Mouse (Mus musculus): ENCODE data around the gene Azi2. TPM values are rescaled to one million over a fixed set of nuclear protein-coding genes. Genes with fewer than 3 reads are reported as not detected.

Gene Azi2
- polyA plus RNA-seq (2015; fragmentation: Nextera tagmentation; extraction: Ambion mirVana), result 73.1 and 76.5 TPM in 2 replicates

GRCm38 (mm10) chr9:118040218-118041021 is at the start of gene Azi2:
Gene Azi2 (plus strand): TSS chr9:118040499.
- WGBS, result under 1% methylated on average over 86 of the region's 87 CpGs
- Histone ChIP-seq H3K9ac (peak within 1 kb of the TSS; percentile 84), H3K36me3 (no peaks in the 10 kb centered on the region), H3K4me2 (replicated peaks) (peak within 1 kb of the TSS; percentile 72), H3K9me3 (replicated peaks) (no peaks in the 10 kb centered on the region), H3K4me3 (replicated peaks) (peak within 1 kb of the TSS; percentile 90), H3K27ac (replicated peaks) (peak within 1 kb of the TSS; percentile 94), H3K27me3 (no peaks in the 10 kb centered on the region), H3K4me1 (peaks cover 19% of the 10 kb centered on the region; the same call in 1 of the 2 replicates)
- peak; percentile 99 for ATAC-seq (ENCODE audit: insufficient number of reproducible peaks, low FRiP score, low TSS enrichment, low read depth)

DNA sequence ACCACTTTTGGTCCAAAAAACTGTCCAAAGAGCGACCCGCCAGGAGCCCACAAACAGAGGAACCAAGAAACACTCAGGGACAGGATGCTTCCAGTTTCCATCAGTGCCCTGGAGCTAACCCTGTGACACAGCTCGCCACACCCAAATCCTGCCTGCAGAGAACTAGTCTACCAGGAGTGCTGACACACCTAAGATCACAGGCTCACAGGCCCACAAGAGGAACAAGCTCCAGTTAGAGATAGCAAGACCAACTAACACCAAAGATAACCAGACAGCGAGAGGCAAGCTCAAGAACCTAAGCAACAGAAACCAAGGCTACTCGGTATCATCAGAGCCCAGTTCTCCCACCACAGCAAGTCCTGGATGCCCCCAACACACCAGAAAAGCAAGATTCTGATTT is 43.7 kb upstream of the Azi2 start:
- Histone ChIP-seq H3K27ac (replicated peaks) (no peak overlapping the region), H3K4me2 (replicated peaks) (no peak overlapping the region), H3K9ac (no peak overlapping the region), H3K9me3 (replicated peaks) (no peaks in the 10 kb centered on the region), H3K4me1 (no peaks in the 10 kb centered on the region), H3K4me3 (replicated peaks) (no peak overlapping the region), H3K27me3 (no peaks in the 10 kb centered on the region), H3K36me3 (no peaks in the 10 kb centered on the region)
- no peak for ATAC-seq (ENCODE audit: insufficient number of reproducible peaks, low FRiP score, low TSS enrichment, low read depth)
- 89% methylated on average over 5 of the region's 5 CpGs for WGBS

DNA sequence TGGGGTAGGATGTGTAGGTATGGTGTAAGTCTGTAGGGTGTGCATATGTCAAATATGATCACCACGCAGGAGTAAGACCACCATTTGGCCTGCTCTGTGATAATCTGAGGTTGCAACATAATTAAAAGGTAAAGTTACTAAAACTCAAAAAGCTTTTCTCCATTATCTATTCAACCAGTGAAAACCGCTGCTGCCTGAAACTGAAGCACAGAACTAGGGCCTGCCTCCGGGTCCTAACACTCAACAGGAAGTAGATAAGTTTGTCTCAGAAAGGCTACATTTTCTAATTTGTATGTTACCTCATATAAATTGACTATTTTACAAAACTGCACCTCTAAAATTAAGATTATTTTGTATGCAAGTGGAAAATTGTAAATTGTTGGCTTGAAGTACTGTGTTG is 38.8 kb upstream of the Azi2 start:
- Histone ChIP-seq H3K27me3 (no peaks in the 10 kb centered on the region), H3K9me3 (replicated peaks) (no peaks in the 10 kb centered on the region), H3K4me2 (replicated peaks) (no peak overlapping the region), H3K27ac (replicated peaks) (no peak overlapping the region), H3K4me3 (replicated peaks) (no peak overlapping the region), H3K9ac (no peak overlapping the region), H3K4me1 (no peaks in the 10 kb centered on the region), H3K36me3 (no peaks in the 10 kb centered on the region)
- WGBS, result 85% methylated on average over 3 of the region's 3 CpGs
- no peak for ATAC-seq (ENCODE audit: insufficient number of reproducible peaks, low FRiP score, low TSS enrichment, low read depth)

DNA sequence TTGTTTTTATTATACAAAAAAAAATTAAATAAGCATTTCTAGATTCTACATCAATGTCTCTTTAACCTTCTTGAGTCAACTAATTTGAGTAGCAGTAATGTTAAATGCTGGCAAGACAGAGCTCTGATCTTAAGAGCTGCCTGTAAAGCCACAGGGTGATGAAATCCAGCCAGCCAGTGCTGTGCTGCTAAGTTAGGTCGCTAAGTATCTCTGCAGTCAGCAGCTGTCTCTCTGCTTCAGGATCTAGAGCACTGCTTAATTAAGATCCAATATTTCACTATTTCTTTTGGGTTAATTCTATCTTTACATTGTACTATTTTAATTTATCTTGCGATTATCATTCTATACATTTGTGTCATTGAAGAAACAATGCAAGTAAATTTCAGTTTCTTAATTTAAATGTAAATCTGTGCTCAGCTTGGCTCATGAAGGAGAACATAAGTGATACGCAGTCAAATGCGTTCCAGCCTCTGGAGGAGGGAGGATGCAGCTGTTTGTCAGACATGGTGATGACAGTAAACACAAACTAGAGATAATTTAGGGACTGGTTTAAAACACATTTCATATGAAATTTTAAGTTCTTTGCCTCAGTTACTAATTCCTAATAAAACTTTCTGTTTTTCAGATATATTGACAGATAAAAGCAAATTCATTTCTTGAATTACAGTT is 36.9 kb upstream of the Azi2 start:
- Histone ChIP-seq H3K27ac (replicated peaks) (no peak overlapping the region), H3K4me1 (no peaks in the 10 kb centered on the region), H3K4me2 (replicated peaks) (no peak overlapping the region), H3K36me3 (no peaks in the 10 kb centered on the region), H3K9ac (no peak overlapping the region), H3K9me3 (replicated peaks) (no peaks in the 10 kb centered on the region), H3K4me3 (replicated peaks) (no peak overlapping the region), H3K27me3 (no peaks in the 10 kb centered on the region)
- ATAC-seq (ENCODE audit: insufficient number of reproducible peaks, low FRiP score, low TSS enrichment, low read depth), result no peak
- 65% methylated on average over 4 of the region's 4 CpGs for WGBS

DNA sequence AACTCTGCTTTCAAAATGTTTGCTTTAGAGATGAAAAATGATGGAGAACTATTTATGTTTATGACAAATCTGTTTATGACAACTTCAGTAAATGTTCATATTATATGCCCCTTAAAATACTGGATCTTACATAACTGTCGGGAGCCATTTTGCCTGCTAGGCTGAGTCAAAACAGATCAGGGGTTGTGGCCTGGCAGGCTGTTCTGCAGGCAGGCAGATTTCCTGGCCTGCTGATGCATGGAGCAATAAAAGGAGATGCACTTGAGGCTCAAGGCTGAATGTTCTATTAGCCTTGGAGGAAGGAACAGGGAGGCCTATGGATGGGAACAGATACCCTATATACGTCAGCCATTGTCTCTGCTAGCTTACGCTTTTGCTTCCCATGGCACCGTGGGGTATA is 36.4 kb upstream of the Azi2 start:
- Histone ChIP-seq H3K36me3 (no peaks in the 10 kb centered on the region), H3K9ac (no peak overlapping the region), H3K9me3 (replicated peaks) (no peaks in the 10 kb centered on the region), H3K27ac (replicated peaks) (no peak overlapping the region), H3K4me2 (replicated peaks) (no peak overlapping the region), H3K27me3 (no peaks in the 10 kb centered on the region), H3K4me1 (no peaks in the 10 kb centered on the region), H3K4me3 (replicated peaks) (no peak overlapping the region)
- no peak for ATAC-seq (ENCODE audit: insufficient number of reproducible peaks, low FRiP score, low TSS enrichment, low read depth)
- WGBS, result 80% methylated on average over 4 of the region's 4 CpGs

DNA sequence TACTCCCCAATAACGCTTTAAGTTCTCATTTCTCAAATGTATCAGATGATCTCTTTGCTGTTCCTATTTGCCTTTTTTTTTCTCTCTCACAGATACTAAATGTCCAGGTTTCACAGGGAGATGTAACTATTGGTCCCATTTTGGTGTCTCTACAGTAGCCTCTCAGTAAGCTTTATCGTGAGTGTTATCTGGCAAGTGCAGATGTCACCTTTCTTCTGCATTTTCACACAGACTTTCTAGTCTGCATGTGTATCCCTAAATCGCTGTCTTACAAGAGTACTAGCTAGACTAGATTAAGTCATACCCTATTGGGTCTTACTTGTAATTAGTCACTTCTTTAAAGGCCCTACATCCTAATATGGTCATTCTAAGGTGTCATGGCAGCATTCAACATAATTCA is 27.4 kb upstream of the Azi2 start:
- Histone ChIP-seq H3K9ac (no peak overlapping the region), H3K4me1 (no peaks in the 10 kb centered on the region), H3K9me3 (replicated peaks) (no peaks in the 10 kb centered on the region), H3K27ac (replicated peaks) (no peak overlapping the region), H3K27me3 (no peaks in the 10 kb centered on the region), H3K4me2 (replicated peaks) (no peak overlapping the region), H3K4me3 (replicated peaks) (no peak overlapping the region), H3K36me3 (no peaks in the 10 kb centered on the region)
- no peak for ATAC-seq (ENCODE audit: insufficient number of reproducible peaks, low FRiP score, low TSS enrichment, low read depth)
- WGBS, result 90% methylated on average over 3 of the region's 3 CpGs

GRCm38 (mm10) chr9:118024966-118025365 is 15.3 kb upstream of the Azi2 start:
- H3K36me3 ChIP-seq, result no peaks in the 10 kb centered on the region
- no peak overlapping the region for H3K9ac ChIP-seq
- H3K4me3 ChIP-seq (replicated peaks), result no peak overlapping the region
- H3K9me3 ChIP-seq (replicated peaks), result no peaks in the 10 kb centered on the region
- H3K27ac ChIP-seq (replicated peaks), result no peak overlapping the region
- no peaks in the 10 kb centered on the region for H3K27me3 ChIP-seq
- 71% methylated on average over 2 of the region's 2 CpGs for WGBS
- H3K4me2 ChIP-seq (replicated peaks), result no peak overlapping the region
- ATAC-seq (ENCODE audit: insufficient number of reproducible peaks, low FRiP score, low TSS enrichment, low read depth), result no peak
- H3K4me1 ChIP-seq, result no peaks in the 10 kb centered on the region

- WGBS, result 49% methylated on average over 4 of the region's 4 CpGs
Measured at GRCm38 (mm10) chr9:118029490-118029889, 10.8 kb upstream of the Azi2 start.

GRCm38 (mm10) chr9:118030252-118030651 is 10.0 kb upstream of the Azi2 start:
- WGBS, result 88% methylated on average over 1 of the region's 1 CpGs
- H3K9ac ChIP-seq, result no peak overlapping the region
- no peaks in the 10 kb centered on the region for H3K4me1 ChIP-seq
- no peaks in the 10 kb centered on the region for H3K27me3 ChIP-seq
- H3K4me2 ChIP-seq (replicated peaks), result no peak overlapping the region
- H3K4me3 ChIP-seq (replicated peaks), result no peak overlapping the region
- no peak for ATAC-seq (ENCODE audit: insufficient number of reproducible peaks, low FRiP score, low TSS enrichment, low read depth)
- H3K9me3 ChIP-seq (replicated peaks), result no peaks in the 10 kb centered on the region
- no peak overlapping the region for H3K27ac ChIP-seq (replicated peaks)
- H3K36me3 ChIP-seq, result no peaks in the 10 kb centered on the region

More at GRCm38 (mm10) chr9:118029490-118029889, 10.8 kb upstream of the Azi2 start:
- Histone ChIP-seq H3K27me3 (no peaks in the 10 kb centered on the region), H3K36me3 (no peaks in the 10 kb centered on the region), H3K4me3 (replicated peaks) (no peak overlapping the region), H3K4me2 (replicated peaks) (no peak overlapping the region), H3K27ac (replicated peaks) (no peak overlapping the region), H3K9ac (no peak overlapping the region), H3K4me1 (no peaks in the 10 kb centered on the region), H3K9me3 (replicated peaks) (no peaks in the 10 kb centered on the region)
- no peak for ATAC-seq (ENCODE audit: insufficient number of reproducible peaks, low FRiP score, low TSS enrichment, low read depth)

GRCm38 (mm10) chr9:118031694-118032093 is 8.6 kb upstream of the Azi2 start:
- Histone ChIP-seq H3K4me2 (replicated peaks) (no peak overlapping the region), H3K4me1 (no peaks in the 10 kb centered on the region), H3K9me3 (replicated peaks) (no peaks in the 10 kb centered on the region), H3K27me3 (no peaks in the 10 kb centered on the region), H3K36me3 (no peaks in the 10 kb centered on the region), H3K4me3 (replicated peaks) (no peak overlapping the region), H3K9ac (no peak overlapping the region), H3K27ac (replicated peaks) (no peak overlapping the region)
- 34% methylated on average over 2 of the region's 2 CpGs for WGBS
- no peak for ATAC-seq (ENCODE audit: insufficient number of reproducible peaks, low FRiP score, low TSS enrichment, low read depth)

GRCm38 (mm10) chr9:118034990-118035389 is 5.3 kb upstream of the Azi2 start:
- no peaks in the 10 kb centered on the region for H3K4me1 ChIP-seq
- no peak for ATAC-seq (ENCODE audit: insufficient number of reproducible peaks, low FRiP score, low TSS enrichment, low read depth)
- no peaks in the 10 kb centered on the region for H3K36me3 ChIP-seq
- WGBS, result 86% methylated on average over 3 of the region's 3 CpGs
- no peaks in the 10 kb centered on the region for H3K27me3 ChIP-seq
- H3K9me3 ChIP-seq (replicated peaks), result no peaks in the 10 kb centered on the region
- no peak overlapping the region for H3K4me2 ChIP-seq (replicated peaks)
- no peak overlapping the region for H3K9ac ChIP-seq
- no peak overlapping the region for H3K4me3 ChIP-seq (replicated peaks)
- no peak overlapping the region for H3K27ac ChIP-seq (replicated peaks)

All from embryonic facial prominence, embryonic 15.5 days (tissue).